Mouse (Mus musculus) erythroid progenitor cell, adult 5-6 weeks (primary cell): ENCODE results near the gene Bmpr2. TPM values are rescaled to one million over a fixed set of nuclear protein-coding genes. Genes with fewer than 3 reads are reported as not detected.

ENCODE experiments used
- ATAC-seq: replicated peaks from 2 replicates; pipeline ENCODE4 v1.8.0; 2016; ENCODE audit warnings: moderate number of reproducible peaks, mild to moderate bottlenecking, moderate TSS enrichment, inconsistent platforms; ENCODE audit not compliant: poor library complexity, low FRiP score, severe bottlenecking
- total RNA-seq, 2 experiments: library from RNA; stranded (forward) in 1 of 2; stranded (reverse) in 1 of 2; fragments of 150-400 nt in 1 of 2; fragments of 186-747, 209-891 nt in 1 of 2; gene quantifications; 2 replicates each; pipeline versions ENCODE4 v1.2.3 to v1.2.4; 2015 to 2017; ENCODE audit warnings: low replicate concordance in 2 of 2

Gene Bmpr2
- total RNA-seq, 2 experiments from 2014 or later = 1.2 to 10.1 TPM

DNA sequence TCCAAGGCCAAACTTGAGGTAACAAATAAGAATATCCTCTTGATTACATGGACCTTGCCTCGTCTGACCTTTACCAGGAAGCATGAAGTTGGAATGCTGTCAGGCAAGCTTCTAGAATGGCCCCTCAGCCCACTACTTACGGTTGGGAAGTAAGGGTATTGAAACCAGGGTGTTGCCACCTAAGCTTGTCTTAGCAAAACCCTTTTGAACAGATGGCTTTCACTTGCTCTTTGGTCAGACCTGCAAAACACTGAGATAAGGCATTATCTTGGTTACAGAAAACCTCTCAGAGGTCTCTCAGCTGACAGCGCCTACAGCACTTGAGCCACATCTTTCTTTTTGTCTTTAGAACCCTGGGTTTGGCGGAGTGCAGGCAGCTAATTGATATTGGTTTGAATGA, 130.8 kb downstream of the Bmpr2 start:
- ATAC-seq = peak; percentile 44; the same call in 1 of the 2 replicates

DNA sequence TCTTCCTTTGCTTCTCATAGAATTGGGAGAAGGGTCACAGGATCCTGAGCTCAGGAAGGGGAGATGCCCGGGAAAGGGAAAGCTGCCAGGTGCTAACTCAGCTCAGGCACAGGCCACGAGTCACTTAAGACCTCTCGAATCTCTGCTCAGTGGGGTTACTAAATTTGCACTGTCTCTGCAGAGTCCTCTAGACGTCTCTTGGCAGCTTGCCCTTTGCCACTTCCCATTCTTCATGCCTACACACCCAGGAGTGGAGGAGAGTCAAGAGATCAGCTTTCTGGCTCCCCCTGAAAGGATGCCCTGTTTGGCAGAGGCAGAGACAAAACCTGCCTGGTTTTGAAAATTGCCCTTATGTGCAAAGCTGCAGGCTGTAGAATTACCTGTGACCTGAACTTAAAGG, 132.3 kb downstream of the Bmpr2 start:
- ATAC-seq = no peak

DNA sequence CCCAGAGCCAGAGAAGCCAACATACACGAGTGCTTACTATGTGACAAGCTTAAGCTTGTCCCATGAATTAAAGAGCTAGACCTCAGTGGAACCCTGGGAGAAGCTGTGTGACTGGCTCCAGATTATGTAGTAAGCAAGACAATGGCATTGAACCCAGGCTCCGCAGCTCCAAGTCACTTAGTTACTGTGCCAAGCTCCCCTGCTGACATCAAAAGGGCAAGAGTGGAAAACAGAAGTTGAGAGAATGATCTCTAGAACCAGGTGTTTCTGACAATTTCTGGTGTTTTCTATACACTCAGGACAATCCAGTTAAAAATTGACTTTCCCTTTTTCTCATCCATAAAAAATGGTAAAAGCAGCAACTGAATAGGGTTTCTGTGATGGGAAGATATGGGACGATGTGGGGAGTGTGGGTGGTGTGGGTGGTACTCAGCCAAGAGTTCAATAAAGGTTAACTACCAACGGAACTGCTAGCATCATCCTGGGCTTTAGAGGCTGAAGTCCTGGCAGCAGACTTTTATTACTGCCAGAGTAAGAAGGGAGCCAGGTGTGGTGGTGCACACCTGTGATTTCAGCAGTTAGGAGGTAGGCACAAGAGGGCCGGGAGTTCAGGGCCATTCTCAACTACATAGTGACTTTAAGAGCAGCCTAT, 134.1 kb downstream of the Bmpr2 start:
- ATAC-seq = no peak

DNA sequence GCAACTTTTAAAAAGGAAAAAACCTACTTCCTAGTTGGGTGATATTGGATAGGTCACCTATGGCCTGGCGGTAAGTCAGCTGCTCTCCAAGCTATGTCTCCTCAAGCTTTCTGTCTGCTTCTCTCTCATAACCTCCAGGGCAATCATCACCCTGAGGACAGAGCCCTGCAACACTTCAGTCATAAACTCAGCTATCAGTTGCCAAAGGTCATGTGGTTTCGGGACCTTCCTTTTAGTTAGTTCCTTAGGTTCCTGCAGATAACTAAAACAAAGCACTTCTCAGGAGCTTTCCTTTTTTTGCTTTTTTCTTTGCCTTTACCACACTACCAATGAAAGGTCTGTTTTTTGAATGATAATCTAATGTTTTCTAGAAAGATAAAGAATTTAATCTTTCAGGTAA, 136.5 kb downstream of the Bmpr2 start:
- no peak for ATAC-seq

DNA sequence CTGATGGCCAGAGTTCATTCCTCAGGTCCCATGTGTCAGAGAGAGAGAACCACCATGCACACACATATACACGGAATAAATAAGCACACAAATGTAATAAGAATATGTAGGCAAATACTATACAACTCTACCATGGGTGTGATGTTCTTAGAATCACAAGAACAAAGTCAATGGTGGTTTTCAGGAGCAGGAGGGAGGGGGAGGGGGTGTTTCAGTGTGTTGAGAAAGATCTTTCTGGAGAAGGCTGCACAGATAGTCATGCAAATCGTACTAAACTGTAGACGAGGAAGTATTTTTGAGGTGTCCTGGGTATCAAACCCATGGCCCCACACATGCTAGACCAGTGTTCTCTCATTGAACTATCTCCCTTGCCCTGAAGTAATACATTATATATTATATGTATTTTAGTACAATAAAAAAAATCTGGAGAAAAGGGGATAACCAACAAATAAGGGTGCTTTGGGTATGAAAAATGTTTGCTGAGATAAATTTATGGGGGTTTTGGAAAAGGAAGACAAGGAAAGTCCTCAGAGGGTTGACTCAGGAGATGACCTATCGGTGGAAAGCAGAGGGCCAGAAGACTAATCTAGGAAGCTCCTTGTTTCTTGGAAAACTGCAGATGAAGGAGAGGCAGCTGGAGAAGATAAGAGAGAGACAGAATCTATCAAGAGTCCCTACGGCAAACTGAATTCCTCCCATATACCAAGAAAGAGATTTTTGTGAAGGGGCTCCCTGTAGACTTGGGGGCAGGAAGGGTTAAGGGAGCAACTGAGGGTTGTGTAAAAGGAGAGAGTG, 138.1 kb downstream of the Bmpr2 start:
- ATAC-seq = no peak

DNA sequence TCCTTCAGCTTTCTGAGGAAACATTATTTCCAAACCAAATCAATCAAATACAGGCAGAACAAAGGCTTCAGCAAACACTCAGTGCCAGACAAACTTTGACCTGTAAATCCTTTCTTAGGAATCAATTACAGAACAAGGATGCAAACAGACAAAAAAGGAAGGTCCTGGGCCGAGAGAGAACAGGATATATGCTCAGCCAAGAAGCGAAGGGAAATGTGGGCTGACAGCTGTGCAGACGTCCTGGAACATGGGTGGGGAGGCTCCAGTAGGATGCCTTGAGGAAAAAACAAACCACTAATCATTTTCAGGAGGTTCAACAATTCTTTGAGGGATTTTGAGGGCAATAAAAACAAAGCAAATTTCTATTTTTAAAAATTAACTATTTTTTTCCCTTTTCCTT, 139.4 kb downstream of the Bmpr2 start:
- ATAC-seq = no peak

DNA sequence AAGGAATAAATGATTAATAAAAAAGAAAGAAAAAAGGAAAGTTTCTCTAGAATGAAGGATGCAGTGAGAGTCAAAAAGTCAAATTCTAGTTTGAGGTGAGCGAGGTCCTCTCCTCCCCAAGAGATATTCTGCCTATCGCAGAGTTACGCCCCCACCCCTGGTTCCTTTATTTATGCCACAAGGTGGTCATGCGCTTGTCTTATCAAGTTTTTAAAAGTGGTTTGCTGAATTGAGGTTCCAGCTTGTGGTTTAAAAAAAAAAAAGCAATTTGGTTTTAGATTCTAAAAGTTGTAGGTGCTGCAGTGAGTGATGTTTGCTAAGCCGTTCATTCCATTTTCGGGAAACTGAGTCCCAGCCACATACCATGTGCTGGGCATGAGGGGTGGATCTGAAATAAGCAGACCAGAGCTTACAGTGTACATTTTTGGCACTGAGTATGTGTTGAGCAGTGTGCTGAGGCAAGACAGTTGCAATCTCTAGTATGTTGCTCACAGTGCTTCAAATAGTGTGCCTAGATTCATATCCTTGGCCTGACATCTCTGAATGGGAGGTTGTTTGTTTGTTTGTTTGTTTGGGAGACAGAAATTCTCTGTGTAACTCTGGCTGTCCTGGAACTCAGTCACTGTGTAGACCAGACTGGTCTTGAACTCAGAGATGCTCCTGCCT, 141.6 kb downstream of the Bmpr2 start:
- ATAC-seq = no peak

DNA sequence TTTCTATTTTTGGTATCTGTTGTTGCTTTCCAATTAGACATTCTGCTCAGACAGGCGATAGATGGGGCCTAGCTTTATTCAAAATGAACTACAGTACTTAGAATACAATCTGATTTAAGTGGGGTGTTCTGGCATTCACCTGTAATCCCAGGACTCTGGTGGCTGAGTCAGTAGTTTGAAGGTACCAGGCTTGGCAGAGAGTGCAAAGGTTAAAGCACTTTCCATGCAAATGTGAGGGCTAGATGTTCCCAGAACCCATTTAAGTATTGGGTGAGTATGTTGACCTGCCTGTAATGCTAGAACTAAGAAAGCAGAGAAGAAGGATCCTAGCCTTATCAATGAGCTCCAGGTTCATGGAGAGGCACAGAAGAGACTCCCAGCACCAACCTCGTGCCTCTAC, 142.7 kb downstream of the Bmpr2 start:
- no peak for ATAC-seq

DNA sequence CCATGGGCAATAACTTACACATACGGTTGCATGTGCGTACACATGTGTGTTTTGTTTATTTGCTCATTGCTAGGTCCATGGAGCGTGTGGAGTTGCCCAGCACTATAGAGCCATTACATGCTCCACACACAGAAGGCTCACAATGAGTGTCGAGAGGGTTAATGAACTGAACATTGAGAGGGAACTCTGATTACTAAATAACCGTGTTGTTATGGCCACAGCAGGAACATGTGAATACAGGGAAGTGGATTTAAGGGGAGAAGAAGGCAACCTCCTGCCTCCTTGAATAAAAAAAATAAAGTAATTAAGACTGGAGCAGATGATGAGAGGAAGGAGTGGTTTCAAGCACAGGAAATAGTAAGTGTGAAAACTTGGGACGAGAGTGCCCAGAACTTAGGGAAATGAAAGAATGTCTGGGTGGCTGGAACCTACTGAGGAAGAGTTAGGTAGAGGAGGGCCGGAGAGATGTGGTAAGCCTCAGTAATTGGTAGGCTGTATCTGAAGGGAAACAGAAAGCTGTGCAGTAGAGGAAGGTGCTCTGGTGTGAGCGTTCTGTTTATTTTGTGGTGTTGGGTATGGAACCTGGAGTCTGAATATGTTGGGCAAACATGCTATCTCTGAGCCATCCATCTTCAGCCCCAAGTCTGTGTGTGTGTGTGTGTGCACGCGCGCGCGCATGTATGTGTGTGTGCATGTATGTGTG, 143.8 kb downstream of the Bmpr2 start:
- no peak for ATAC-seq

DNA sequence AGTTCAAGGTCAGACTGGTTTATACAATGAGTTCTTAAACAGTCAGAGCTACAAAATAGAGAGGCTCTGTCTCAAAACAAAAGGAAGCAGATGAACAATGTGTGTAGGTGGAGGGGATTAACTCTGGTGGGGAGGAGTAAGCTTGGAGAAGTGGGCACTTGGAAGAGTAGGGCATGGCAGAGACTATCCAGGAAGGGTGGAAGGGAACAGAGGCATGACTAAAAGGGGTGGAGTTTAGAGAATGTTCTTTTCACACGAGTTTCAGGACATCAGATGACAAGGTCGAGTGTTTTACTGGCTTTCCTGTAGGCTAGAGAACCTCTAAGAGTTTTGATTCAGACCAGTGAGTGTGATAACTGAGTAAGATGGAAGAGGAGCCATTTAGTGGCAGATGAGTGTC, 144.5 kb downstream of the Bmpr2 start:
- ATAC-seq = no peak

DNA sequence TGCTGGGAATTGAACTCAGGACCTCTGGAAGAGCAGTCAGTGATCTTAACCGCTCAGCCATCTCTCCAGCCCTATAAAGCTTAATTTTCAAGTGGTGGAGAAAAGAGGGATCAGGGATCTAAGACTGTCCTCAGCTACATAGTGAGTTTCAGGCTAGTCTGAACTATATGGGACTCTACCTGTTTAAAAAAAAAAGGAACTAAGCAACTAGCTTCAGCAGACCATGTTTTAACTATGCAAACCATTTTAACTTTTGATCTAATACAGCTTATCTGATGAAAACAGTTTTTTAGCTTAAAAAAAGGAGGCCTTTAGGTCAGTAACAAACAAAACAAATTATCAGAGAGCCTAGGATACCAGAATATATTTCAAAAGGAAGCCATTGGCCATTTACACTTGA, 147.7 kb downstream of the Bmpr2 start:
- ATAC-seq = no peak

DNA sequence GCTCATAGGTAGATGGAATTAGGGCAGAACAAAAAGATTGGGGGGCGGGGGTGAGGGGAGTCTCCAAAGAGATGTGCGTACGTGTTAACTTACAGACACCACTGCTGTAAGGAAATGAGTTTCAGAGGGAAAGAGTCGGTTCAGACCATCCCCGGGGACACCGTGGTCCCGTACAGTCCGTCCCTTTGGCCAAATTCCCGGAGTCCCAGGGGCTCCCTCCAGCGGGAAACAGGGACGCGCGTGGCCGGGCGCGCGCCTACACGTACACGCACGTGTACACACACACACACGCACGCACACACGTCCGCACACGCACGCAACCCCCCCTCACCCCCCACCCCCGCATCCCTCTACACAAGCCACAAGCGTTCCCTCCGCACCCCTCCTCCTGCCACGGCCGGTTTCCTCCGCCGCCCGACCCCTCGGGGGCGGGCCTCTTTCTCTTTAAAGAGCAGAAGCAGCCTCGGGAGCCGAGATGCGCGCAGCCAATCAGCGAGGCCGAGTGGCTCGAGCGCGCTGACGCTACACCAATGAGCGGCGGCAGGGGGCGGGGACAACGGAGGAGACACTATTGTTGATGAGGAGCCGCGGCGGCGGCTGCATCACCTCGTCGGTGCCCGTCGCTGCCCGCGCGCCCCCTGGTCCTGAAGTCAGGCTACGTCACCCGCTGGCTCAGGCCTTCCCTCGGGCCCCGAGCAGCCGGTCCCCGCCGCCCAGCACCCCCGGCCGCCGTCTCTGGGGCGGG, 149.4 kb downstream of the Bmpr2 start, which contains the start of gene Fam117b:
Gene Fam117b (plus strand): TSS at position 594 of the 745 bp plus-strand sequence.
- peak; percentile 99 for ATAC-seq

DNA sequence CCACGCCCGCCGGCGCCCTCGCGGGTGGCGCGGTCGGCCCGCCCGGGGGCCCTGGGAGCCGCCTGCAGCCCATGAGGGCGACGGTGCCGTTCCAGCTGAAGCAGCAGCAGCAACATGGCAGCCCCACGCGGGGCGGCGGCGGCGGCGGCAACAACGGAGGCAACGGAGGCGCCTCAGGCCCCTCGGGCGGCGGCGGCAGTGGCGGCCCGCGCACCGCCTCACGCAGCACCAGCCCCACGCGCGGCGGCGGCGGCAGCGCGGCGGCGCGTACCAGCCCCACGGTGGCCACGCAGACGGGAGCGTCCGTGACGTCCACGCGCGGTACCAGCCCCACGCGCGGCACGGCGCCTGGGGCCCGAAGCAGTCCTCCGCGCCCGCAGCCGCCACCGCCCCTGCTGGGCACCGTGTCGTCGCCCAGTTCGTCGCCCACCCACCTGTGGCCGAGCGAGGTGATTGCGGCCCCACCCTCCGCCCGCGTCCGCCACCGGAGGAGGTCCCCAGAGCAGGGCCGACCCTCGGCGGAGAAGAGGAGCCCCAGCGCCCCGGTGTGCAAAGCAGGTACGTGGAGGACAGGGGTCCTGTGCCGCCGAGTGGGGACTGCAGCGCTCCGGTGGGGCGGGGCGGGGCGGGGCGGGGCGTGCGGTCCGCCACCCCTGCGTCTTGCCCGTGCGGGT, 150.1 kb downstream of the Bmpr2 start:
- peak; percentile 25; the same call in 1 of the 2 replicates for ATAC-seq

DNA sequence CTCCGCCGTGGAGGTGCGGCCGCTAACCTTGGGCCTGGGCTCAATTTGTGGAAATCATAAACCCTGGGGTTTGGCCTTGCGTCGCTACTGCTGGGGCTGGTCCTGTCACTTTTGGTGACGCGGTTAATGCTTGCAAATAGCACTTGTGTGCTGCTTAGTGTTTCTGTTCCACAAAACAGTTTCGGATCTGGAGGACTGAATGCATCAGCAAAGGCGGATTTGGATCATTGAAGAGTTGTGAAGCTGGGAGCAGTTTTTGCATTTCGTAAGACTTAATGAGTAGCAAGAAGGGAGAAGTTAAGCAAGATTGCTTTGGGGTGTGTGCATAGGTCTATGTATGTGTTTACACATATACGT, 150.6 kb downstream of the Bmpr2 start:
- ATAC-seq = no peak

DNA sequence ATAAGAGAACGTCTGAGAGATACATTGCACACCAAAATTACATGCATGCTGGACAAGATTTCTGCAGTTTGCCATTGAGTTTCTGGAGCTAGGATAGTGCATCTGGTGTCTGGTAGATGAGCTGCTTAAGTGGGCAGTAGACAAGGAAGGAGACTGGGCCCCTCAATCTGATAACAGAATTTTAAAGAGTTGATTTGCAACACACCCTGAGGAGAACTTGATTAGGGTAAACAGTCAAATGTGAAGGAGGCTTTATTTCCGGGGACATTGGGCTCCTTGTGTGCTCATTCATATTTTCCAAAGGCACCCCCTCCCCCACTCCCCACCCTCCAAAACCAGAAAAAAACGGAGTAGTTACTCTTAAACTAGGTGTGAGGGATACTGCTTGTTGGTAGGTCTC, 151.6 kb downstream of the Bmpr2 start:
- ATAC-seq = no peak

DNA sequence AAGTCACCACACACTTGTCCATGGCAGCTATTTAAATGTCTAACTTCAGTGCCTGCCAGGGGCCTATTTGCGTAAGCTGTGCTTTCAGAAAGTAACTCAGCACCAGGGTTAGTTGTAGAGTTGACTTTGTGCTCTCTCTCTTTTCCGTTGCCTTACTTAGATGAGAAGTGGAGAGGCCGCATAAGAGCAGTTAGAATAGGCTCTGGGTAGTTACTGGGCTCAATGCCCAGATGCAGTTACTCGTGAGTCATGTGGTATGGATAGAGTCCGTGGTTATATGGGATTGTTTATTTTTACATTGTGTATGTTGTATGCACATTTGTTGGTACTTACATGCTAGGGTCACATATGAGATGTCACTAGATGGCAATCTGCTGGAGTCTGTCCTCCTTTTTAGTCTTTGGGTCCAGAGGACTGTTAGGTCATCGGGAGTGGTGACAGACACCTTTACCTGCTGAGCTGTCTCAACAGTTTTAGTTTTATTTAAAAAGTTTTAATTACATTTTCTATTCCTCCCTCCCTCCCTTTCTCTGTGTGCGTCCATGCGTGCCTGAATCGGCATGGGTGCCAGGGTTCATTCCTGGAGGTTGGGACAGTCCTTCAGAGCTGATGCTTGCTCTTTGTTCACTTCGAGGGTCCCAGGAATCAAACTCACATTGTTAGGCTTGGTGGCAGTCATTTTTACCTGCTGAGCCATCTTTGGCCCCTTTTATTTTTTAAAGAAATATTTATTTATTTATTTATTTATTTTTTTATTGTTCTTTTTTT, 152.8 kb downstream of the Bmpr2 start:
- ATAC-seq = no peak

DNA sequence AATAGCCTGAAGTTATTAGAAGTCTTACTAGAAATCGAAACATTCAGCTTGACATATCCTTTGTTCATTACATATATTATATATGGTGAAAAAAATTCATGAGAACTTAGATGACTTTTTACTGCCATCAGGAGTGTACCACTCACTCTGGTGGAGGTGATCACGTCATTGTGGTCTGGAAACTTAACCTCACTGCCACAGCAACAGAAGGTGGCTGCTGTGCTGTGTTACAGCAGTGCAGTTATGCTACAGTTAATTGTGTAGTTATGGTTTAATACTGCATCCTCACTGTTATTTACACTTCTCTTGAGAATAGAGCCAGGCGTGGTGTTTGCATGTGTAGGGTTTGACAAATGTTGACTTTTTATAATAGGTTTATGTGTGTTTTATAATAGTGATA, 154.2 kb downstream of the Bmpr2 start:
- ATAC-seq = no peak

DNA sequence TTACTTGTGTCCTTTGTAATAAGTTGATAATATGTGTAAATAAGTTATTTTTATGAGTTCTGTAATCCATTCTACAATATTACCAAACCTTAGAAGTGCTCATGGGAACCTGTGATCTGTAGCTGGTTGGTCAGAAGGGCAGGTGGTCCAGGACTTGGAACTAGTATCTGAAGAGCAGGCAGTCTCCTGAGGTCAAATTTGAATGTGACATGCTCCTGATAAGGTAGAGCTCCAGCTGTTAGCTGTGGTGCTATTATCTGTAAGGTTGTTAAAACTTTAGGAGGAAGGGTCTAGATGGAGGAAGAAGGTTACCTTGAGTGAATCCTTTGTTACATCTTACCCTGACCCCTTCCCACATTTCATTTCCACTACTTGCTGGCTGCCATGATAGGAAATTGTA, 154.9 kb downstream of the Bmpr2 start:
- ATAC-seq = no peak
